16 mouse cellular contexts compared by ENCODE assay signal in the genomic region with DNA sequence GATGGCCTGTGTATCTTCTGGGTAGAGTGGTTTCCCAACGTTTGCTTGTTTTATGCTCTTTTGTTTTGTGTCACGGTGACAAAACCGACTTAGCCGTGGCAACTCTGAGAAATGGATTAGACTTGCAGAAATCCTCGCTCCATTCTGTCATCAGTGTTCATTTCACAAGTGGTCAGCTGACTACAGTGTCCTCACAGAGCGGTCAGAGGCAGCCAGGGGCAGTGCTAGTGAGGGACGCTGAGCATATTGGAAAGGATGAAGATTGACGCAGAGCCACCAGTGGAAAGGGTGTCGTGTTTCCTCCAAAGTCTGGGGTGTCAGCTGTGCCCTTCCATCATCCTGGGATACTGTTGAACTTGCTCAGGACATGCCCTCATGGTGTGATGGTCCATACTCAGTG.
DNase-seq lines count a peak whose midpoint lies in the region; ATAC-seq and TF ChIP-seq lines count a peak whose summit lies in the region.
"Had no signal": no experiment of that assay in that cellular context is flagged by ENCODE, and none has a peak within 500 bp of the region (broad histone marks: within the 10 kb centered on the region; RNA-seq: fewer than 3 reads in every experiment).

No protein-coding gene starts in this region.

- no peaks in the 10 kb centered on the region for H3K36me3 ChIP-seq in liver, adult 2 months (ENCODE audit: control insufficient read depth, insufficient read depth, low read length)
- H3K36me3 ChIP-seq in liver, embryonic 11.5 days (ENCODE audit: control insufficient read depth, insufficient read depth, low read length), result no peaks in the 10 kb centered on the region
- no peaks in the 10 kb centered on the region for H3K36me3 ChIP-seq in embryonic facial prominence, embryonic 14.5 days (ENCODE audit: control insufficient read depth, insufficient read depth, low read length)
- H3K36me3 ChIP-seq: intestine, embryonic 15.5 days; liver, embryonic 15.5 days had no signal

- H3K4me1 ChIP-seq in liver, adult 2 months (ENCODE audit: control insufficient read depth, insufficient read depth, low read length), result peaks cover 2% of the 10 kb centered on the region; the same call in 1 of the 2 replicates
- H3K4me1 ChIP-seq in liver, embryonic 11.5 days (replicated peaks; ENCODE audit: control insufficient read depth, insufficient read depth, low read length), result no peaks in the 10 kb centered on the region
- no peaks in the 10 kb centered on the region for H3K4me1 ChIP-seq in embryonic facial prominence, embryonic 14.5 days (ENCODE audit: control insufficient read depth, insufficient read depth, low read length)
- H3K4me1 ChIP-seq: liver, embryonic 15.5 days had no signal

- no peak overlapping the region for H3K27ac ChIP-seq in liver, adult 2 months (replicated peaks; ENCODE audit: insufficient read depth, low read depth, low read length)
- H3K27ac ChIP-seq in liver, embryonic 11.5 days (ENCODE audit: low read depth, low read length), result no peak overlapping the region
- H3K27ac ChIP-seq in embryonic facial prominence, embryonic 14.5 days (replicated peaks; ENCODE audit: low read depth, low read length), result no peak overlapping the region
- H3K27ac ChIP-seq: intestine, embryonic 15.5 days; layer of hippocampus, adult 2 months; liver, embryonic 15.5 days; macrophage had no signal

- no peak overlapping the region for H3K4me3 ChIP-seq in liver, adult 2 months (ENCODE audit: insufficient read depth, low read depth, low read length)
- H3K4me3 ChIP-seq in liver, embryonic 11.5 days (ENCODE audit: low read depth, low read length), result no peak overlapping the region
- no peak overlapping the region for H3K4me3 ChIP-seq in embryonic facial prominence, embryonic 14.5 days (ENCODE audit: low read depth, low read length)
- H3K4me3 ChIP-seq: intestine, embryonic 15.5 days; layer of hippocampus, adult 2 months; liver, embryonic 15.5 days had no signal

- H3K27me3 ChIP-seq in liver, adult 2 months (ENCODE audit: control insufficient read depth, insufficient read depth, low read length), result no peaks in the 10 kb centered on the region
- H3K27me3 ChIP-seq in liver, embryonic 11.5 days (replicated peaks; ENCODE audit: control insufficient read depth, insufficient read depth, low read length), result no peaks in the 10 kb centered on the region
- no peaks in the 10 kb centered on the region for H3K27me3 ChIP-seq in embryonic facial prominence, embryonic 14.5 days (replicated peaks; ENCODE audit: control insufficient read depth, insufficient read depth, low read length)
- H3K27me3 ChIP-seq: intestine, embryonic 15.5 days; liver, embryonic 15.5 days had no signal

- no peak for TF ChIP-seq POLR2A in liver, adult 2 months (IDR thresholded peaks at IDR 0.05; ENCODE audit: extremely low read depth, insufficient read depth, low read length)

- H3K9me3 ChIP-seq in liver, embryonic 11.5 days (ENCODE audit: control insufficient read depth, low read length), result no peaks in the 10 kb centered on the region
- H3K9me3 ChIP-seq in embryonic facial prominence, embryonic 14.5 days (ENCODE audit: control insufficient read depth, low read length), result no peaks in the 10 kb centered on the region
- H3K9me3 ChIP-seq: intestine, embryonic 15.5 days; liver, embryonic 15.5 days had no signal

- H3K9ac ChIP-seq in liver, adult 2 months (ENCODE audit: low read depth, low read length), result no peak overlapping the region
- no peak overlapping the region for H3K9ac ChIP-seq in liver, embryonic 11.5 days (ENCODE audit: low read depth, low read length)
- H3K9ac ChIP-seq in embryonic facial prominence, embryonic 14.5 days (ENCODE audit: low read depth, low read length), result no peak overlapping the region
- H3K9ac ChIP-seq: intestine, embryonic 15.5 days; liver, embryonic 15.5 days had no signal

- peak; percentile 51 for DNase-seq in liver, adult 2 months (ENCODE audit: extremely low read depth, low read depth, low spot score)
- DNase-seq in liver, embryonic 11.5 days (ENCODE audit: low spot score), result no peak
- peak; percentile 32 for DNase-seq in Muller cell, postnatal 12 days (ENCODE audit: inconsistent ontology term)
- peak; percentile 49 for DNase-seq in embryonic facial prominence, embryonic 14.5 days (ENCODE audit: low spot score)
- peak; percentile 39 to 57 for DNase-seq in gastrocnemius, postnatal 36 days
- DNase-seq in thymus, postnatal 4 days, result no peak
- DNase-seq in retina, embryonic 14.5 days (ENCODE audit: low spot score), result no peak
- DNase-seq: cerebellum, adult 8-10 months; midbrain, embryonic 14.5 days; right cerebral cortex, postnatal 25 days; thymus, adult 2 months had no signal

- H3K79me2 ChIP-seq in liver, adult 2 months (ENCODE audit: control insufficient read depth, insufficient read depth, low read length), result no peaks in the 10 kb centered on the region

- 47% methylated on average over 9 of the region's 9 CpGs for WGBS in liver, adult 2 months
- WGBS in liver, embryonic 11.5 days, result 73% methylated on average over 9 of the region's 9 CpGs
- 61% methylated on average over 9 of the region's 9 CpGs for WGBS in embryonic facial prominence, embryonic 14.5 days

- no peak for TF ChIP-seq CTCF in liver, adult 2 months (IDR thresholded peaks at IDR 0.05; ENCODE audit: low read depth, low read length)

- no peak for ATAC-seq in liver, embryonic 11.5 days (replicated peaks; ENCODE audit: low FRiP score)
- ATAC-seq in embryonic facial prominence, embryonic 14.5 days (ENCODE audit: low read depth), result peak; percentile 81; the same call in 1 of the 2 replicates
- ATAC-seq in inflammation-experienced regulatory T-cells, adult 6 months, result no peak
- ATAC-seq: intestine, embryonic 15.5 days had no signal

- intact Hi-C loops in gastrocnemius, postnatal 36 days (cut with DNase I), result no loop called here

- H3K4me2 ChIP-seq in liver, embryonic 11.5 days, result no peak overlapping the region
- H3K4me2 ChIP-seq in embryonic facial prominence, embryonic 14.5 days (ENCODE audit: low read depth, low read length), result no peak overlapping the region
- H3K4me2 ChIP-seq: intestine, embryonic 15.5 days; liver, embryonic 15.5 days had no signal

Comparison
In these comparisons a context has a peak if more than half of its experiments do, and no peak if none do; other contexts are left out.
1. DNase-seq: peak in liver, adult 2 months (single experiment), Muller cell, postnatal 12 days (single experiment), embryonic facial prominence, embryonic 14.5 days (single experiment) and gastrocnemius, postnatal 36 days (2 of 2); none in liver, embryonic 11.5 days (single experiment), thymus, postnatal 4 days (single experiment) and retina, embryonic 14.5 days (single experiment).